Mouse (Mus musculus): Measurements from ENCODE around the gene Triobp. TPM values are rescaled to one million over a fixed set of nuclear protein-coding genes. Genes with fewer than 3 reads are reported as not detected.
A peak's percentile ranks its signal among the peaks of the same experiment; 100 is the strongest.

Triobp gene
- polyA plus RNA-seq, 1 experiment: 35.7 TPM

- TF ChIP-seq USF1 (IDR thresholded peaks at IDR 0.05; ENCODE audit: low read depth): no peak
- TF ChIP-seq MYOD1 (IDR thresholded peaks at IDR 0.05; ENCODE audit: control insufficient read depth, insufficient read length, low read depth): no peak
- TF ChIP-seq MAX (IDR thresholded peaks at IDR 0.05): no peak
- no peak for TF ChIP-seq FOSL1 (IDR thresholded peaks at IDR 0.05; ENCODE audit: insufficient read depth, low read length, poor library complexity, severe bottlenecking)
- no peak for TF ChIP-seq MYOG (IDR thresholded peaks at IDR 0.05; ENCODE audit: control insufficient read depth, extremely low read depth, insufficient read length)
- no peak for TF ChIP-seq CEBPB (IDR thresholded peaks at IDR 0.05; ENCODE audit: low read depth)
- TF ChIP-seq CTCF (IDR thresholded peaks at IDR 0.05; ENCODE audit: control insufficient read depth, insufficient read depth, insufficient read length): no peak
- Histone ChIP-seq H3K4me3 (ENCODE audit: insufficient read depth, poor library complexity, severe bottlenecking) (no peak overlapping the region), H3K79me3 (ENCODE audit: low read depth) (no peaks in the 10 kb centered on the region), H3ac (ENCODE audit: control insufficient read depth, insufficient read length, low read depth) (no peak overlapping the region), H3K36me3 (ENCODE audit: control insufficient read depth, insufficient read depth) (no peaks in the 10 kb centered on the region), H3K27me3 (ENCODE audit: control insufficient read depth, insufficient read depth, insufficient read length) (peaks cover 59% of the 10 kb centered on the region), H3K79me2 (ENCODE audit: control insufficient read depth, insufficient read depth) (no peaks in the 10 kb centered on the region)
Measured at GRCm38 (mm10) chr15:78977676-78978159, 30.2 kb downstream of the Triobp start.

DNA sequence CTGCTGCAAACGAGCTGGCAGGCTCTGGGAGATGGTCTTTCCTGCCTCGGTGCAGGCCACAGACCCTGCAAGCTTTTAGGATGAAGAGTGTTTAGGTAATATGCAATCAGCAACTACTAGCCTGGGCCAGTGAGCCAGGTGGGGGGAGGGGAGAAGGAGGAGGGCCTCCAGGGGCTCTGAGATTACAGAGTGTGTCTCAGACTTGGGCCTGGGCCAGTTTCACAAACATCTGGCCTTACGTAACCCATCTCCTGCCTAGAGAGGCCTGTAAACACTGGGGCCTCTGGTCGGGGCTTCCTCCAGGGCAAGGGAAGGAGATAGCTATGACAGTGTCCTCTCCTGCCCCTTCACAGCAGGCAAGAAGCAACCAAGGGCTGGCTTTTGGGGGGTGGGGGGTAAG, 31.4 kb downstream of the Triobp start:
- Histone ChIP-seq H3K27me3 (ENCODE audit: control insufficient read depth, insufficient read depth, insufficient read length) (peaks cover 48% of the 10 kb centered on the region), H3K4me3 (ENCODE audit: insufficient read depth, poor library complexity, severe bottlenecking) (no peak overlapping the region), H3K79me3 (ENCODE audit: low read depth) (no peaks in the 10 kb centered on the region), H3ac (ENCODE audit: control insufficient read depth, insufficient read length, low read depth) (no peak overlapping the region), H3K79me2 (ENCODE audit: control insufficient read depth, insufficient read depth) (peaks cover 7% of the 10 kb centered on the region), H3K36me3 (ENCODE audit: control insufficient read depth, insufficient read depth) (no peaks in the 10 kb centered on the region)
- TF ChIP-seq CEBPB (IDR thresholded peaks at IDR 0.05; ENCODE audit: low read depth) (peak; percentile 69), MAX (IDR thresholded peaks at IDR 0.05) (no peak)

DNA sequence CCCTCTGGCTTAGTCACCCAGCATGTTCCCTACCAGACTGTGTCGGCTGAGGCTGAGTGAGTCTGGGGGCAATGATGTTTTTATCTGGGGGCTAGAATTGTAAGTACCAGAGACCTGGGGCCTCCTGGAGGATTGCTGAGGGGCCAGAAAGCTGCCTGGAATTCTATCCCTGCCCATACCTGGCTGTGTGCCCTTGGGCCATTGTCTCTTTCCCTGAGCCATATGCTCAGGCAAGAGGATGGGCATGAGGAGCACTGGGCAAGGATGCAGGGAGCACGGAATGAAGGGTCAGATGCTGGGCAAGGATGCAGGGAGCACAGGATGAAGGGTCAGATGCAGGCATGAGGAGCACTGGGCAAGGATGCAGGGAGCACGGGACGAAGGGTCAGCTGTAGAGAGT, 32.6 kb downstream of the Triobp start:
- Histone ChIP-seq H3K36me3 (ENCODE audit: control insufficient read depth, insufficient read depth) (no peaks in the 10 kb centered on the region), H3K27me3 (ENCODE audit: control insufficient read depth, insufficient read depth, insufficient read length) (peaks cover 36% of the 10 kb centered on the region), H3K79me3 (ENCODE audit: low read depth) (peaks cover 3% of the 10 kb centered on the region), H3K79me2 (ENCODE audit: control insufficient read depth, insufficient read depth) (peaks cover 19% of the 10 kb centered on the region), H3K4me3 (ENCODE audit: insufficient read depth, poor library complexity, severe bottlenecking) (no peak overlapping the region), H3ac (ENCODE audit: control insufficient read depth, insufficient read length, low read depth) (no peak overlapping the region)
- no peak for TF ChIP-seq USF1 (IDR thresholded peaks at IDR 0.05; ENCODE audit: low read depth)

DNA sequence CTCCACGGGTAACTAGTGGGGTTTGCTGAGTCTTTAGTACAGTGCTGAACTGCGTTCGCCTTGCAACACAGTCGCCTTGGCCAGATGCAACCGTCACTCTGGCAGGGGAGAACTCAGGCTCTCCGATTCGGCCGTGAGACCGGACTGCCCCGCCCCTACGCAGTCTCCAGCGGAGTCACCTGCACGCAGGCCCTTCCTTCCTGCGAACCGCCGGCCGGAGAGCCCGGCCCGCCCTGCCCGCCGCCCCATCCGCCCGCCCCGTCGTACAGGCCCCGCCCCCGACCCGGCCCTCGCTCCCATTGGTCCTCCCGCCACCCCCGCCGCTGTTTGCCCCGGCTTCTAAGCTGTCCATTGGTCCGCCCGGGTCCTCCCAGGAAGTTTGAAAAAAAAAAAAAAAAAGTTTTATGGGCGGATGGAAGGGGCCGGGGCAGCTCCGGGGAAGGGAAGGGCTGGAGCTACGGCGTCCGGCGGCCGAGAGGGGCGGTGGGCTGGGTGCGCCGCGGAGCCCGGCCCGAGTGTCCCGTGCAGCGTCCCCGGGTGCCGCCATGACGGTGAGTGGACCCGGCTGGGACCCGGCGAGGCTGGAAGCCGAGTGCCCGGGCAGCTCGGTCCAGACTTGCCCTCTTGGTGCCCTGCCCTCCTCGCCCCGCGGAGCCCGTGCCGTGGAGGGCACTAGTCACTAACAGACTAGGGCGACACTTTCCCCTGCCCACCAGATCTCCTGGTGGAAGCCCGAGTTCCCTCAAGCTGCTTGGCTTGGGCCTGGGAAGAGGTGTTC, 35.3 kb downstream of the Triobp start:
- H3K27me3 ChIP-seq (ENCODE audit: control insufficient read depth, insufficient read depth, insufficient read length): peaks cover 8% of the 10 kb centered on the region
- H3K36me3 ChIP-seq (ENCODE audit: control insufficient read depth, insufficient read depth): no peaks in the 10 kb centered on the region
- H3K79me3 ChIP-seq (ENCODE audit: low read depth): peaks cover 6% of the 10 kb centered on the region
- peaks cover 44% of the 10 kb centered on the region for H3K79me2 ChIP-seq (ENCODE audit: control insufficient read depth, insufficient read depth)
- H3K4me3 ChIP-seq (ENCODE audit: insufficient read depth, poor library complexity, severe bottlenecking): peak overlapping the region; percentile 78
- no peak for TF ChIP-seq FOSL1 (IDR thresholded peaks at IDR 0.05; ENCODE audit: insufficient read depth, low read length, poor library complexity, severe bottlenecking)
- peak overlapping the region; percentile 98 for H3ac ChIP-seq (ENCODE audit: control insufficient read depth, insufficient read length, low read depth)

DNA sequence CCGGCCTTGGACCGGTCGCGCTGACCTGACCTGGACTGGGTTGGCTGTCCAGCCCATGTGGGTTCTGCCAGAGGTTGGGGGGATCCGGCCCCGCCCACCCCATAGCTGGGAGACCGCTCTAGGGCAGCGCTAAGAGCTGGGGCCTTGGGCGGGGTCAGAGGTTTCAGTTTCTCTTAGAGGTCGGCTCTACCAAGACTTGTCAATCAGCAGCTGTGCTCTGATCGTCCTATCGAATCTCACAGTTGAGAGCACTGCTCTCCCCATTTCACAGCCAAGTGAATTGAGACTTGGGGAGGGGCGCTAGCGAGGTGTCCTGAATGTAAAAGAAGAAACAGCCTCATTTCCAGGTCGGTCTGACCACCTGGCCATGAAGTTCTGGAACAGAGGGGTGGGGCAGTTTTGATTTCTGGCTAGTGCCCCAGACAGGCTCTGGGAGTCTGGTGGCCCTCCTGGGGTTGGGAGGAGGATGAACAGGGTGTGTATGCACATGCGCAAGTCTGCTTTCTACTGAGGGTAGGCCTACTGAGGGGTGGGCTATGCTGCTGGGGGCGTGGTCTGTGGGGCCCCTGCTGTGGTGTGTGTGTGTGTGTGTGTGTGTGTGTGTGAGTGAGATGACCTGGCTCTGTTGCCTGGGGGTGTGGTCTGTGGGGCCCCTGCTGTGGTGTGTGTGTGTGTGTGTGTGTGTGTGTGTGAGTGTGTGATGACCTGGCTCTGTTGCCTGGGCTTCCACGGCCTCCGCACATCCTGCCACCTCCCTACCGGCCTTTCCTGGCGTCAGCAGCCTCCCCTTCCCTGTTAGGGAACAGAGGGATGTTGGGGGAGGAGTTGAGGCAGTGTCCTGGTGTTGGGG, 36.1 kb downstream of the Triobp start:
- Histone ChIP-seq H3K4me3 (ENCODE audit: insufficient read depth, poor library complexity, severe bottlenecking) (peak overlapping the region; percentile 78), H3ac (ENCODE audit: control insufficient read depth, insufficient read length, low read depth) (peak overlapping the region; percentile 98), H3K27me3 (ENCODE audit: control insufficient read depth, insufficient read depth, insufficient read length) (peaks cover 8% of the 10 kb centered on the region), H3K79me3 (ENCODE audit: low read depth) (peaks cover 6% of the 10 kb centered on the region), H3K79me2 (ENCODE audit: control insufficient read depth, insufficient read depth) (peaks cover 44% of the 10 kb centered on the region), H3K36me3 (ENCODE audit: control insufficient read depth, insufficient read depth) (no peaks in the 10 kb centered on the region)
- TF ChIP-seq MAX (IDR thresholded peaks at IDR 0.05): peak; percentile 19
- TF ChIP-seq FOSL1 (IDR thresholded peaks at IDR 0.05; ENCODE audit: insufficient read depth, low read length, poor library complexity, severe bottlenecking): no peak

- no peaks in the 10 kb centered on the region for H3K36me3 ChIP-seq (ENCODE audit: control insufficient read depth, insufficient read depth)
- peak overlapping the region; percentile 78 for H3K4me3 ChIP-seq (ENCODE audit: insufficient read depth, poor library complexity, severe bottlenecking)
- H3K79me2 ChIP-seq (ENCODE audit: control insufficient read depth, insufficient read depth): peaks cover 44% of the 10 kb centered on the region
- H3K27me3 ChIP-seq (ENCODE audit: control insufficient read depth, insufficient read depth, insufficient read length): peaks cover 8% of the 10 kb centered on the region
- peaks cover 6% of the 10 kb centered on the region for H3K79me3 ChIP-seq (ENCODE audit: low read depth)
- H3ac ChIP-seq (ENCODE audit: control insufficient read depth, insufficient read length, low read depth): peak overlapping the region; percentile 5
- TF ChIP-seq MYOG (IDR thresholded peaks at IDR 0.05; ENCODE audit: control insufficient read depth, extremely low read depth, insufficient read length) (no peak), MAX (IDR thresholded peaks at IDR 0.05) (no peak), MYOD1 (IDR thresholded peaks at IDR 0.05; ENCODE audit: control insufficient read depth, insufficient read length, low read depth) (no peak), USF1 (IDR thresholded peaks at IDR 0.05; ENCODE audit: low read depth) (no peak), FOSL1 (IDR thresholded peaks at IDR 0.05; ENCODE audit: insufficient read depth, low read length, poor library complexity, severe bottlenecking) (no peak), CTCF (IDR thresholded peaks at IDR 0.05; ENCODE audit: control insufficient read depth, insufficient read depth, insufficient read length) (no peak), CEBPB (IDR thresholded peaks at IDR 0.05; ENCODE audit: low read depth) (no peak)
Measured at GRCm38 (mm10) chr15:78984286-78984778, 36.8 kb downstream of the Triobp start.

All from C2C12 (cell line).